Mouse (Mus musculus) kidney, postnatal 0 days (tissue): ENCODE measurements around the gene Pex5l. TPM values are rescaled to one million over a fixed set of nuclear protein-coding genes. Genes with fewer than 3 reads are reported as not detected.

Experiments used
- ATAC-seq: fragments of 200-750 bp; cut with Nextera tagmentation; replicated peaks from 2 replicates; pipeline ENCODE4 v1.8.0; 2017; ENCODE audit warnings: low read depth, moderate number of reproducible peaks, moderate TSS enrichment, moderate library complexity; ENCODE audit not compliant: low FRiP score
- DNase-seq: peaks from one replicate; pipeline ENCODE4 v3.0.0-alpha.2; 2016; ENCODE audit warnings: low spot score
- H3K27ac ChIP-seq: fragments of 300-500 bp; sonication (generic); 2 replicates; pipeline ENCODE4 v1.5.1; 2014; ENCODE audit warnings: mild to moderate bottlenecking
- H3K27me3 ChIP-seq: fragments of 300-500 bp; sonication (generic); 2 replicates; pipeline ENCODE4 v1.6.1; 2014; ENCODE audit warnings: low read length, mixed read lengths; ENCODE audit not compliant: insufficient read depth
- H3K36me3 ChIP-seq: fragments of 300-500 bp; sonication (generic); 2 replicates; pipeline ENCODE4 v1.6.1; 2014; ENCODE audit warnings: low read length, mixed read lengths; ENCODE audit not compliant: insufficient read depth
- H3K4me1 ChIP-seq: fragments of 300-500 bp; sonication (generic); replicated peaks from 2 replicates; pipeline ENCODE4 v1.6.1; 2014; ENCODE audit warnings: antibody characterized with exemption, low read length, mixed read lengths; ENCODE audit not compliant: insufficient read depth
- H3K4me2 ChIP-seq: fragments of 300-500 bp; sonication (generic); 2 replicates; pipeline ENCODE4 v1.6.1; 2014; ENCODE audit warnings: mild to moderate bottlenecking, low read length, moderate library complexity, mixed read lengths
- H3K4me3 ChIP-seq: fragments of 300-500 bp; sonication (generic); replicated peaks from 2 replicates; pipeline ENCODE4 v1.5.1; 2014; ENCODE audit warnings: low read depth, low read length
- H3K9ac ChIP-seq: fragments of 300-500 bp; sonication (generic); 2 replicates; pipeline ENCODE4 v1.6.1; 2014; ENCODE audit warnings: low read depth, low read length
- H3K9me3 ChIP-seq: fragments of 300-500 bp; sonication (generic); replicated peaks from 2 replicates; pipeline ENCODE4 v1.6.1; 2016; ENCODE audit warnings: low read length, inconsistent platforms, mixed read lengths
- CTCF ChIP-seq: IDR thresholded peaks from 2 replicates; pipeline ENCODE4 v1.5.1; 2016; ENCODE audit warnings: antibody characterized with exemption, low read depth, mild to moderate bottlenecking, moderate library complexity
- WGBS: fragments of 180-500 bp; shearing (Covaris S2); extraction: QIAGEN DNeasy Blood & Tissue Kit; methylation state at CpG from one replicate; pipeline ENCODE4 v1.1.7; 2014; 5-methylcytosine and 5-hydroxymethylcytosine counted together
- polyA plus RNA-seq: library from polyadenylated mRNA; unstranded; fragments of >200 nt; fragmentation: Nextera tagmentation; extraction: Ambion mirVana; gene quantifications from 2 replicates; pipeline ENCODE4 v1.2.1, GENCODE M21; 2015

Gene Pex5l
- polyA plus RNA-seq, 1 experiment from 2014 or later: 0.13 TPM

- Histone ChIP-seq H3K27ac (no peak overlapping the region), H3K4me3 (no peak overlapping the region), H3K27me3 (no peaks in the 10 kb centered on the region), H3K9me3 (no peaks in the 10 kb centered on the region), H3K9ac (no peak overlapping the region), H3K4me2 (no peak overlapping the region), H3K36me3 (no peaks in the 10 kb centered on the region; the same call in 1 of the 2 replicates), H3K4me1 (no peaks in the 10 kb centered on the region)
- ATAC-seq (no peak), DNase-seq (no peak)
- no peak for TF ChIP-seq CTCF
- 74% methylated on average over 4 of the region's 4 CpGs for WGBS
Observed at GRCm38 (mm10) chr3:32903462-32903861, 239.6 kb downstream of the Pex5l start.
